19 mouse cellular contexts compared by ENCODE assay signal in the genomic region with DNA sequence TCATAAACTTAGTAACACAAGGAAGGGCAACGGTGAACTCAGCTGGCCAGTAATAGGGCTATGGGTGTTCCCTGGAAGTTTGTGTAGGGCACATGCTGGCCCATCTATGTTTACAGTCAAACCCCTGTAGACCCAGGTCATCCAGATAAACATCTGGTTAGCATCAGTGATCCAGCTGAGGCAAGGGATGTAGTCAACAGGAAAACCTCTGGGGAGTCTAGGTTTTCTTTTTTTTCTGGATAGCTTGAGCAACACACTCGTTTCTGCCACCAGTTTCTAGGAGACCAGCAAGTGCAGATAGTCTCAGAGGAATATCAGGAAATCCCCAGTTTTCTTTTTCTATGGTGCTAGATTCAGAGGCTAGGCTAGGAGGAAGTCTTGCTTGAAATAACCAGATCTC.
A peak's percentile ranks its signal among the peaks of the same experiment; 100 is the strongest.
DNase-seq lines count a peak whose midpoint lies in the region; ATAC-seq lines count a peak whose summit lies in the region.
"Had no signal": no experiment of that assay in that cellular context is flagged by ENCODE, and none has a peak within 500 bp of the region (broad histone marks: within the 10 kb centered on the region; RNA-seq: fewer than 3 reads in every experiment).

No protein-coding gene starts in this region.

- no peak overlapping the region for H3K9ac ChIP-seq in embryonic facial prominence, embryonic 14.5 days (ENCODE audit: low read depth, low read length)
- H3K9ac ChIP-seq in heart, embryonic 11.5 days (ENCODE audit: low read depth, low read length), result no peak overlapping the region
- H3K9ac ChIP-seq in embryonic facial prominence, embryonic 15.5 days, result no peak overlapping the region
- H3K9ac ChIP-seq: embryonic facial prominence, embryonic 13.5 days; forebrain, embryonic 15.5 days; heart, embryonic 13.5 days; hindbrain, embryonic 13.5 days had no signal

- H3K27ac ChIP-seq in embryonic facial prominence, embryonic 14.5 days (replicated peaks; ENCODE audit: low read depth, low read length), result no peak overlapping the region
- no peak overlapping the region for H3K27ac ChIP-seq in embryonic facial prominence, embryonic 10.5 days (replicated peaks)
- no peak overlapping the region for H3K27ac ChIP-seq in heart, embryonic 11.5 days (ENCODE audit: low read depth, low read length)
- H3K27ac ChIP-seq in embryonic facial prominence, embryonic 15.5 days (replicated peaks), result no peak overlapping the region
- H3K27ac ChIP-seq: embryonic facial prominence, embryonic 13.5 days; forebrain, embryonic 15.5 days; heart, embryonic 13.5 days; hindbrain, embryonic 13.5 days; hindbrain, postnatal 0 days had no signal

- 34% methylated on average over 2 of the region's 2 CpGs for WGBS in embryonic facial prominence, embryonic 14.5 days
- 53% methylated on average over 2 of the region's 2 CpGs for WGBS in embryonic facial prominence, embryonic 10.5 days
- whole genome bisulfite sequencing in heart, embryonic 11.5 days (ENCODE audit: insufficient replicate concordance), result 58% methylated on average over 2 of the region's 2 CpGs
- WGBS in embryonic facial prominence, embryonic 15.5 days, result 29% methylated on average over 2 of the region's 2 CpGs

- no peak overlapping the region for H3K4me3 ChIP-seq in embryonic facial prominence, embryonic 14.5 days (ENCODE audit: low read depth, low read length)
- no peak overlapping the region for H3K4me3 ChIP-seq in embryonic facial prominence, embryonic 10.5 days
- no peak overlapping the region for H3K4me3 ChIP-seq in heart, embryonic 11.5 days (ENCODE audit: low read depth, low read length)
- no peak overlapping the region for H3K4me3 ChIP-seq in embryonic facial prominence, embryonic 15.5 days (replicated peaks)
- H3K4me3 ChIP-seq: embryonic facial prominence, embryonic 13.5 days; erythroblast, embryonic 14.5 days; forebrain, embryonic 15.5 days; heart, embryonic 13.5 days; hindbrain, embryonic 13.5 days had no signal

- H3K36me3 ChIP-seq in embryonic facial prominence, embryonic 14.5 days (ENCODE audit: control insufficient read depth, insufficient read depth, low read length), result no peaks in the 10 kb centered on the region
- no peaks in the 10 kb centered on the region for H3K36me3 ChIP-seq in embryonic facial prominence, embryonic 10.5 days (replicated peaks)
- H3K36me3 ChIP-seq in heart, embryonic 11.5 days (ENCODE audit: control insufficient read depth, insufficient read depth, low read length), result no peaks in the 10 kb centered on the region
- no peaks in the 10 kb centered on the region for H3K36me3 ChIP-seq in embryonic facial prominence, embryonic 15.5 days
- H3K36me3 ChIP-seq: embryonic facial prominence, embryonic 13.5 days; forebrain, embryonic 15.5 days; heart, embryonic 13.5 days; hindbrain, embryonic 13.5 days had no signal

- H3K4me2 ChIP-seq in embryonic facial prominence, embryonic 14.5 days (ENCODE audit: low read depth, low read length), result no peak overlapping the region
- no peak overlapping the region for H3K4me2 ChIP-seq in heart, embryonic 11.5 days
- no peak overlapping the region for H3K4me2 ChIP-seq in embryonic facial prominence, embryonic 15.5 days (replicated peaks)
- H3K4me2 ChIP-seq: embryonic facial prominence, embryonic 13.5 days; forebrain, embryonic 15.5 days; heart, embryonic 13.5 days; hindbrain, embryonic 13.5 days had no signal

- no peaks in the 10 kb centered on the region for H3K4me1 ChIP-seq in embryonic facial prominence, embryonic 14.5 days (ENCODE audit: control insufficient read depth, insufficient read depth, low read length)
- no peaks in the 10 kb centered on the region for H3K4me1 ChIP-seq in embryonic facial prominence, embryonic 10.5 days
- no peaks in the 10 kb centered on the region for H3K4me1 ChIP-seq in heart, embryonic 11.5 days (ENCODE audit: control insufficient read depth, insufficient read depth, low read length)
- H3K4me1 ChIP-seq in embryonic facial prominence, embryonic 15.5 days, result no peaks in the 10 kb centered on the region
- H3K4me1 ChIP-seq: embryonic facial prominence, embryonic 13.5 days; forebrain, embryonic 15.5 days; heart, embryonic 13.5 days; hindbrain, embryonic 13.5 days had no signal

- no peaks in the 10 kb centered on the region for H3K9me3 ChIP-seq in embryonic facial prominence, embryonic 14.5 days (ENCODE audit: control insufficient read depth, low read length)
- H3K9me3 ChIP-seq in embryonic facial prominence, embryonic 10.5 days, result no peaks in the 10 kb centered on the region
- no peaks in the 10 kb centered on the region for H3K9me3 ChIP-seq in heart, embryonic 11.5 days (replicated peaks; ENCODE audit: control insufficient read depth, low read length)
- no peaks in the 10 kb centered on the region for H3K9me3 ChIP-seq in embryonic facial prominence, embryonic 15.5 days (replicated peaks)
- H3K9me3 ChIP-seq: embryonic facial prominence, embryonic 13.5 days; forebrain, embryonic 15.5 days; heart, embryonic 13.5 days; hindbrain, embryonic 13.5 days had no signal

- ATAC-seq in embryonic facial prominence, embryonic 14.5 days (ENCODE audit: low read depth), result peak; percentile 20; the same call in 1 of the 2 replicates
- ATAC-seq in heart, embryonic 11.5 days (replicated peaks; ENCODE audit: insufficient number of reproducible peaks, low FRiP score, low TSS enrichment), result no peak
- 0 out of 2 replicates have a peak, but pooled peaks have one; percentile 32 for ATAC-seq in embryonic facial prominence, embryonic 15.5 days (ENCODE audit: insufficient number of reproducible peaks, low FRiP score, low TSS enrichment, low read depth)
- ATAC-seq in activated CD4-positive, CD25-positive, alpha-beta regulatory T cell, adult 4 months, result no peak
- ATAC-seq: forebrain, embryonic 15.5 days; hindbrain, postnatal 0 days had no signal

- peak; percentile 12 for DNase-seq in embryonic facial prominence, embryonic 14.5 days (ENCODE audit: low spot score)
- no peak for DNase-seq in embryonic facial prominence, embryonic 10.5 days (ENCODE audit: low spot score)
- peak; percentile 94 for DNase-seq in heart, adult 11 months
- peak; percentile 81 for DNase-seq in 3T3-L1 (ENCODE audit: low read depth, low spot score)
- DNase-seq: adrenal gland, postnatal 10 days; cerebellum, adult 11 months; cerebellum, adult 9-10 months; cerebellum, postnatal 25 days; kidney, adult 11 months; kidney, adult 9 months had no signal

- no peaks in the 10 kb centered on the region for H3K27me3 ChIP-seq in embryonic facial prominence, embryonic 14.5 days (replicated peaks; ENCODE audit: control insufficient read depth, insufficient read depth, low read length)
- H3K27me3 ChIP-seq in embryonic facial prominence, embryonic 10.5 days (replicated peaks; ENCODE audit: low read depth, poor library complexity, severe bottlenecking), result no peaks in the 10 kb centered on the region
- no peaks in the 10 kb centered on the region for H3K27me3 ChIP-seq in heart, embryonic 11.5 days (ENCODE audit: control insufficient read depth, insufficient read depth, low read length)
- H3K27me3 ChIP-seq in embryonic facial prominence, embryonic 15.5 days, result no peaks in the 10 kb centered on the region
- H3K27me3 ChIP-seq: embryonic facial prominence, embryonic 13.5 days; forebrain, embryonic 15.5 days; heart, embryonic 13.5 days; hindbrain, embryonic 13.5 days had no signal

Comparison
In these comparisons a context has a peak if more than half of its experiments do, and no peak if none do; other contexts are left out.
1. ATAC-seq: peak in embryonic facial prominence, embryonic 14.5 days (single experiment) and embryonic facial prominence, embryonic 15.5 days (single experiment); none in heart, embryonic 11.5 days (single experiment) and activated CD4-positive, CD25-positive, alpha-beta regulatory T cell, adult 4 months (single experiment).